Mouse (Mus musculus): ENCODE results near the gene Cpm.

DNA sequence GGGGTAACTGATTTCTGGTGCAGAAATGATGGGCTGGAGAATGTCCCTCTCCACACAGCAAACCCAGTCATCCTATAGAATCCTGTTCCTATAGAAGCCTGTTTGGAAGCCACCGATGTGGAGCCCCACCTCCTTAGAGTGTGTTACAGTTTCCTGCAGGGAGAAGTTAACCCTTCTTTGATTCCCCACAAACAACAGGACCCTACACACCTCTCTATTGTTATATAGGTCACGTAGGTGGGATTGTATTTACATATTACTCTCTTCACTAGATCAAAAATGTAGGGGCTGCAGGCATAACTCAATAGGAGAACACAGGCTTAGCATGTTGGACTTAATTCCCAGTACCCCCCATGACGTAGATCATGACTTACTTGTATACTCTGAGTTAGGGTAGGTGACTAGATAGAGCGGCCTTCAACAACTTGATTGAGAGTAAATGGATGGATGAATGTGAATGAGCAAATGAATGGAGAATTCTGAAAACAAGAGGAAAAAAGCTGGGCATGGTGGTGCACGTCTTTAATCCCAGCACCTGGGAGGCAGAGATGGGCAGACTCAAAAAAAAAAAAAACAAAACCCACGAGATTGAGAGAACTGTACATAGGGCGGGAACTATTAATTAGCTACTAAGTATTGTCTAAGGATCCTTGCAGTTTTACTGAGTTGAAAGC is 27.8 kb downstream of the Cpm start:
- TF ChIP-seq EP300 (IDR thresholded peaks at IDR 0.05; ENCODE audit: insufficient read depth, low read depth, low read length) (no peak), CTCF (IDR thresholded peaks at IDR 0.05) (no peak)

Measured in heart, adult 2 months (tissue).